Mouse (Mus musculus) limb, embryonic 11.5 days (tissue): Measurements from ENCODE around the gene Gm39115. TPM values are rescaled to one million over a fixed set of nuclear protein-coding genes. Genes with fewer than 3 reads are reported as not detected.
"Not testable (repeated sequence)": the region's sequence is repeated elsewhere in the genome, so short reads cannot be mapped to it uniquely, and the experiment has no call there.

ENCODE experiments used
- ATAC-seq: fragments of 200-750 bp; cut with Nextera tagmentation; 2 replicates; pipeline ENCODE4 v1.8.0; 2017; ENCODE audit warnings: low read depth; ENCODE audit not compliant: insufficient number of reproducible peaks, low FRiP score, low TSS enrichment
- DNase-seq: peaks from one replicate; pipeline ENCODE4 v3.0.0-alpha.2; 2015; ENCODE audit warnings: low spot score
- H3K27ac ChIP-seq: fragments of 300-500 bp; sonication (generic); replicated peaks from 2 replicates; pipeline ENCODE4 v1.5.1; 2014; ENCODE audit warnings: low read depth, mild to moderate bottlenecking, low read length
- H3K27me3 ChIP-seq: fragments of 300-500 bp; sonication (generic); 2 replicates; pipeline ENCODE4 v1.6.1; 2014; ENCODE audit warnings: mild to moderate bottlenecking, low read length, mixed read lengths; ENCODE audit not compliant: control insufficient read depth, insufficient read depth
- H3K36me3 ChIP-seq: fragments of 300-500 bp; sonication (generic); 2 replicates; pipeline ENCODE4 v1.6.1; 2014; ENCODE audit warnings: mild to moderate bottlenecking, low read length, moderate library complexity, mixed read lengths; ENCODE audit not compliant: control insufficient read depth, insufficient read depth
- H3K4me1 ChIP-seq: fragments of 300-500 bp; sonication (generic); 2 replicates; pipeline ENCODE4 v1.6.1; 2014; ENCODE audit warnings: low read length, mixed read lengths; ENCODE audit not compliant: control insufficient read depth, insufficient read depth
- H3K4me2 ChIP-seq: fragments of 300-500 bp; sonication (generic); 2 replicates; pipeline ENCODE4 v1.6.1; 2014; ENCODE audit warnings: low read depth, mild to moderate bottlenecking, moderate library complexity; ENCODE audit not compliant: severe bottlenecking
- H3K4me3 ChIP-seq: fragments of 300-500 bp; sonication (generic); 2 replicates; pipeline ENCODE4 v1.5.1; 2014; ENCODE audit warnings: low read depth, low read length
- H3K9ac ChIP-seq: fragments of 300-500 bp; sonication (generic); 2 replicates; pipeline ENCODE4 v1.6.1; 2014; ENCODE audit warnings: mild to moderate bottlenecking, low read length
- H3K9me3 ChIP-seq: fragments of 300-500 bp; sonication (generic); 2 replicates; pipeline ENCODE4 v1.6.1; 2016; ENCODE audit warnings: low read length; ENCODE audit not compliant: control insufficient read depth
- WGBS: fragments of 180-500 bp; shearing (Covaris S2); extraction: QIAGEN DNeasy Blood & Tissue Kit; methylation state at CpG from one replicate; pipeline ENCODE4 v1.1.7; 2014; 5-methylcytosine and 5-hydroxymethylcytosine counted together
- polyA plus RNA-seq: library from polyadenylated mRNA; unstranded; fragments of >200 nt; fragmentation: Nextera tagmentation; extraction: Ambion mirVana; gene quantifications from 2 replicates; pipeline ENCODE4 v1.2.1, GENCODE M21; 2014

The Gm39115 gene
- polyA plus RNA-seq, 1 experiment from 2014 or later = not detected

- no peak overlapping the region for H3K4me3 ChIP-seq
- H3K27ac ChIP-seq = no peak overlapping the region
- no peak overlapping the region for H3K4me2 ChIP-seq
- H3K27me3 ChIP-seq = no peaks in the 10 kb centered on the region
- WGBS = 82% methylated on average over 4 of the region's 4 CpGs
- H3K9ac ChIP-seq = no peak overlapping the region
- no peaks in the 10 kb centered on the region for H3K9me3 ChIP-seq
- ATAC-seq = no peak
- no peak for DNase-seq
- H3K4me1 ChIP-seq = no peaks in the 10 kb centered on the region
- H3K36me3 ChIP-seq = no peaks in the 10 kb centered on the region
Measured at GRCm38 (mm10) chr7:142152191-142152590, 16.4 kb upstream of the Gm39115 start.

- H3K27ac ChIP-seq = no peak overlapping the region
- H3K36me3 ChIP-seq = no peaks in the 10 kb centered on the region
- DNase-seq (no peak), ATAC-seq (no peak)
- H3K4me2 ChIP-seq = no peak overlapping the region
- no peaks in the 10 kb centered on the region for H3K27me3 ChIP-seq
- H3K9me3 ChIP-seq = no peaks in the 10 kb centered on the region
- H3K9ac ChIP-seq = no peak overlapping the region
- no peaks in the 10 kb centered on the region for H3K4me1 ChIP-seq
- H3K4me3 ChIP-seq = no peak overlapping the region
Measured at GRCm38 (mm10) chr7:142148633-142149032, 12.8 kb upstream of the Gm39115 start.

GRCm38 (mm10) chr7:142146033-142146432 is 10.2 kb upstream of the Gm39115 start:
- no peaks in the 10 kb centered on the region for H3K4me1 ChIP-seq
- H3K9ac ChIP-seq = no peak overlapping the region
- H3K27ac ChIP-seq = no peak overlapping the region
- H3K27me3 ChIP-seq = no peaks in the 10 kb centered on the region
- H3K4me2 ChIP-seq = no peak overlapping the region
- WGBS = 0% methylated on average over 1 of the region's 1 CpGs
- H3K4me3 ChIP-seq = no peak overlapping the region
- no peaks in the 10 kb centered on the region for H3K9me3 ChIP-seq
- no peaks in the 10 kb centered on the region for H3K36me3 ChIP-seq
- DNase-seq (peak; percentile 68), ATAC-seq (no peak)

- H3K27ac ChIP-seq = no peak overlapping the region
- no peak overlapping the region for H3K9ac ChIP-seq
- no peaks in the 10 kb centered on the region for H3K4me1 ChIP-seq
- ATAC-seq (no peak), DNase-seq (no peak)
- no peaks in the 10 kb centered on the region for H3K9me3 ChIP-seq
- no peak overlapping the region for H3K4me2 ChIP-seq
- H3K27me3 ChIP-seq = no peaks in the 10 kb centered on the region
- WGBS = 72% methylated on average over 4 of the region's 4 CpGs
- H3K36me3 ChIP-seq = no peaks in the 10 kb centered on the region
- H3K4me3 ChIP-seq = no peak overlapping the region
Measured at GRCm38 (mm10) chr7:142145413-142145940, 9.6 kb upstream of the Gm39115 start.

GRCm38 (mm10) chr7:142144507-142144906 is 8.7 kb upstream of the Gm39115 start, which contains the start of gene Gm45337:
Gm45337 (minus strand) TSS chr7:142144607.
- ATAC-seq (no peak), DNase-seq (no peak)
- H3K36me3 ChIP-seq = no peaks in the 10 kb centered on the region
- H3K27me3 ChIP-seq = no peaks in the 10 kb centered on the region
- H3K9ac ChIP-seq = no peak within 1 kb of the TSS
- no peak within 1 kb of the TSS for H3K4me2 ChIP-seq
- WGBS = 81% methylated on average over 1 of the region's 1 CpGs
- no peaks in the 10 kb centered on the region for H3K9me3 ChIP-seq
- H3K4me3 ChIP-seq = no peak within 1 kb of the TSS
- H3K4me1 ChIP-seq = no peaks in the 10 kb centered on the region
- H3K27ac ChIP-seq = no peak within 1 kb of the TSS

GRCm38 (mm10) chr7:142143506-142144010 is 7.7 kb upstream of the Gm39115 start:
- H3K36me3 ChIP-seq, H3K9ac ChIP-seq, ATAC-seq, H3K4me3 ChIP-seq, H3K9me3 ChIP-seq, H3K4me2 ChIP-seq, H3K4me1 ChIP-seq, H3K27me3 ChIP-seq, DNase-seq, H3K27ac ChIP-seq: not testable (repeated sequence)
- 65% methylated on average over 1 of the region's 1 CpGs for WGBS

- 16% methylated on average over 1 of the region's 1 CpGs for WGBS
- H3K9me3 ChIP-seq = no peaks in the 10 kb centered on the region
- no peak overlapping the region for H3K4me2 ChIP-seq
- H3K36me3 ChIP-seq = no peaks in the 10 kb centered on the region
- H3K9ac ChIP-seq = no peak overlapping the region
- no peak overlapping the region for H3K4me3 ChIP-seq
- no peak overlapping the region for H3K27ac ChIP-seq
- no peaks in the 10 kb centered on the region for H3K4me1 ChIP-seq
- H3K27me3 ChIP-seq = no peaks in the 10 kb centered on the region
- no peak for DNase-seq
- ATAC-seq = no peak
Measured at GRCm38 (mm10) chr7:142140696-142141095, 4.9 kb upstream of the Gm39115 start.

- Histone ChIP-seq H3K27me3 (no peaks in the 10 kb centered on the region), H3K9ac (no peak overlapping the region), H3K4me3 (no peak overlapping the region), H3K4me2 (no peak overlapping the region), H3K4me1 (no peaks in the 10 kb centered on the region), H3K9me3 (no peaks in the 10 kb centered on the region), H3K36me3 (no peaks in the 10 kb centered on the region), H3K27ac (no peak overlapping the region)
- no peak for DNase-seq
- WGBS = 59% methylated on average over 4 of the region's 4 CpGs
- ATAC-seq = no peak
Measured at GRCm38 (mm10) chr7:142134206-142134995, 1.4 kb downstream of the Gm39115 start.
